Mouse (Mus musculus) liver, adult 2 months (tissue): ENCODE data around the gene Sec61a1.

Source experiments
- CTCF ChIP-seq: fragments of 200-500 bp; IDR thresholded peaks from 2 replicates; pipeline ENCODE4 v1.5.1; 2011; ENCODE audit warnings: low read depth, low read length, control low read depth
- POLR2A ChIP-seq: fragments of 200-500 bp; IDR thresholded peaks from 2 replicates; pipeline ENCODE4 v1.6.1; 2011; ENCODE audit warnings: low read length, control low read depth; ENCODE audit not compliant: insufficient read depth; ENCODE audit errors: extremely low read depth

- no peak for TF ChIP-seq CTCF
- no peak for TF ChIP-seq POLR2A
These were observed 18.3 kb downstream of the Sec61a1 start for GRCm38 (mm10) chr6:88500405-88500767.
